Mouse (Mus musculus): Measurements from ENCODE around the gene Pigu. TPM values are rescaled to one million over a fixed set of nuclear protein-coding genes. Genes with fewer than 3 reads are reported as not detected.
A peak's percentile ranks its signal among the peaks of the same experiment; 100 is the strongest.

Pigu gene
- polyA plus RNA-seq, 1 experiment from 2014 or later, result 15.3 TPM

GRCm38 (mm10) chr2:155287456-155288250 lies 69.6 kb downstream of the Pigu start:
- Histone ChIP-seq H3K4me3 (ENCODE audit: low read depth, low read length) (no peak overlapping the region), H3K9ac (replicated peaks) (no peak overlapping the region), H3K4me1 (ENCODE audit: insufficient read depth) (no peaks in the 10 kb centered on the region), H3K27ac (ENCODE audit: low read depth) (no peak overlapping the region), H3K27me3 (ENCODE audit: insufficient read depth, low read length) (no peaks in the 10 kb centered on the region), H3K9me3 (ENCODE audit: low read length) (no peaks in the 10 kb centered on the region), H3K4me2 (ENCODE audit: low read depth, low read length) (no peak overlapping the region), H3K36me3 (replicated peaks; ENCODE audit: insufficient read depth, low read length) (peaks cover 26% of the 10 kb centered on the region)
- TF ChIP-seq EP300 (IDR thresholded peaks at IDR 0.05; ENCODE audit: low read depth) (no peak), CTCF (IDR thresholded peaks at IDR 0.05; ENCODE audit: low read depth) (no peak)
- peak; percentile 40; the same call in 1 of the 2 replicates for ATAC-seq
- DNase-seq, result no peak
- 76% methylated on average over 4 of the region's 4 CpGs for WGBS (ENCODE audit: insufficient replicate concordance)

GRCm38 (mm10) chr2:155285744-155286143 lies 71.5 kb downstream of the Pigu start:
- H3K36me3 ChIP-seq (replicated peaks; ENCODE audit: insufficient read depth, low read length), result peaks cover 18% of the 10 kb centered on the region
- no peak overlapping the region for H3K4me3 ChIP-seq (ENCODE audit: low read depth, low read length)
- DNase-seq (no peak), ATAC-seq (no peak)
- H3K4me2 ChIP-seq (ENCODE audit: low read depth, low read length), result no peak overlapping the region
- H3K9me3 ChIP-seq (ENCODE audit: low read length), result no peaks in the 10 kb centered on the region
- TF ChIP-seq EP300 (IDR thresholded peaks at IDR 0.05; ENCODE audit: low read depth) (no peak), CTCF (IDR thresholded peaks at IDR 0.05; ENCODE audit: low read depth) (no peak)
- WGBS (ENCODE audit: insufficient replicate concordance), result 80% methylated on average over 6 of the region's 6 CpGs
- no peaks in the 10 kb centered on the region for H3K4me1 ChIP-seq (ENCODE audit: insufficient read depth)
- H3K9ac ChIP-seq (replicated peaks), result no peak overlapping the region
- H3K27ac ChIP-seq (ENCODE audit: low read depth), result no peak overlapping the region
- H3K27me3 ChIP-seq (ENCODE audit: insufficient read depth, low read length), result no peaks in the 10 kb centered on the region

- 71% methylated on average over 7 of the region's 7 CpGs for WGBS (ENCODE audit: insufficient replicate concordance)
Observed at GRCm38 (mm10) chr2:155284647-155285046, 72.6 kb downstream of the Pigu start.

GRCm38 (mm10) chr2:155283793-155284192 lies 73.4 kb downstream of the Pigu start:
- no peak for DNase-seq
- WGBS (ENCODE audit: insufficient replicate concordance), result 81% methylated on average over 4 of the region's 4 CpGs
- no peaks in the 10 kb centered on the region for H3K4me1 ChIP-seq (ENCODE audit: insufficient read depth)

More at GRCm38 (mm10) chr2:155284647-155285046, 72.6 kb downstream of the Pigu start:
- H3K36me3 ChIP-seq (replicated peaks; ENCODE audit: insufficient read depth, low read length), result peaks cover 9% of the 10 kb centered on the region
- TF ChIP-seq CTCF (IDR thresholded peaks at IDR 0.05; ENCODE audit: low read depth), result no peak
- no peak for TF ChIP-seq EP300 (IDR thresholded peaks at IDR 0.05; ENCODE audit: low read depth)
- no peak overlapping the region for H3K9ac ChIP-seq (replicated peaks)
- H3K4me3 ChIP-seq (ENCODE audit: low read depth, low read length), result no peak overlapping the region
- H3K4me2 ChIP-seq (ENCODE audit: low read depth, low read length), result no peak overlapping the region
- H3K27me3 ChIP-seq (ENCODE audit: insufficient read depth, low read length), result no peaks in the 10 kb centered on the region
- H3K9me3 ChIP-seq (ENCODE audit: low read length), result no peaks in the 10 kb centered on the region
- DNase-seq (no peak), ATAC-seq (no peak)
- H3K4me1 ChIP-seq (ENCODE audit: insufficient read depth), result no peaks in the 10 kb centered on the region
- no peak overlapping the region for H3K27ac ChIP-seq (ENCODE audit: low read depth)

GRCm38 (mm10) chr2:155280116-155280515 lies 77.1 kb downstream of the Pigu start:
- TF ChIP-seq CTCF (IDR thresholded peaks at IDR 0.05; ENCODE audit: low read depth) (no peak), EP300 (IDR thresholded peaks at IDR 0.05; ENCODE audit: low read depth) (no peak)
- Histone ChIP-seq H3K9me3 (ENCODE audit: low read length) (no peaks in the 10 kb centered on the region), H3K27me3 (ENCODE audit: insufficient read depth, low read length) (no peaks in the 10 kb centered on the region), H3K4me2 (ENCODE audit: low read depth, low read length) (no peak overlapping the region), H3K36me3 (replicated peaks; ENCODE audit: insufficient read depth, low read length) (peaks cover 7% of the 10 kb centered on the region; the same call in 1 of the 2 replicates), H3K27ac (ENCODE audit: low read depth) (no peak overlapping the region), H3K4me3 (ENCODE audit: low read depth, low read length) (no peak overlapping the region), H3K4me1 (ENCODE audit: insufficient read depth) (peaks cover 7% of the 10 kb centered on the region), H3K9ac (replicated peaks) (no peak overlapping the region)
- ATAC-seq, result no peak
- DNase-seq, result no peak
- WGBS (ENCODE audit: insufficient replicate concordance), result 70% methylated on average over 2 of the region's 2 CpGs

More at GRCm38 (mm10) chr2:155283793-155284192, 73.4 kb downstream of the Pigu start:
- ATAC-seq, result no peak
- H3K9ac ChIP-seq (replicated peaks), result no peak overlapping the region
- no peaks in the 10 kb centered on the region for H3K27me3 ChIP-seq (ENCODE audit: insufficient read depth, low read length)
- peaks cover 7% of the 10 kb centered on the region; the same call in 1 of the 2 replicates for H3K36me3 ChIP-seq (replicated peaks; ENCODE audit: insufficient read depth, low read length)
- no peak overlapping the region for H3K4me3 ChIP-seq (ENCODE audit: low read depth, low read length)
- H3K27ac ChIP-seq (ENCODE audit: low read depth), result no peak overlapping the region
- H3K9me3 ChIP-seq (ENCODE audit: low read length), result no peaks in the 10 kb centered on the region
- TF ChIP-seq CTCF (IDR thresholded peaks at IDR 0.05; ENCODE audit: low read depth), result no peak
- TF ChIP-seq EP300 (IDR thresholded peaks at IDR 0.05; ENCODE audit: low read depth), result no peak
- no peak overlapping the region for H3K4me2 ChIP-seq (ENCODE audit: low read depth, low read length)

- TF ChIP-seq CTCF (IDR thresholded peaks at IDR 0.05; ENCODE audit: low read depth) (no peak), EP300 (IDR thresholded peaks at IDR 0.05; ENCODE audit: low read depth) (no peak)
- H3K36me3 ChIP-seq (replicated peaks; ENCODE audit: insufficient read depth, low read length), result 0 out of 2 replicates have a peak, but pooled peaks cover 4% of the 10 kb centered on the region
- no peak overlapping the region for H3K4me3 ChIP-seq (ENCODE audit: low read depth, low read length)
- H3K27ac ChIP-seq (ENCODE audit: low read depth), result no peak overlapping the region
- H3K9me3 ChIP-seq (ENCODE audit: low read length), result no peaks in the 10 kb centered on the region
- ATAC-seq, result no peak
- DNase-seq, result no peak
- no peak overlapping the region for H3K9ac ChIP-seq (replicated peaks)
- H3K4me2 ChIP-seq (ENCODE audit: low read depth, low read length), result no peak overlapping the region
- H3K27me3 ChIP-seq (ENCODE audit: insufficient read depth, low read length), result no peaks in the 10 kb centered on the region
- 75% methylated on average over 4 of the region's 4 CpGs for WGBS (ENCODE audit: insufficient replicate concordance)
- H3K4me1 ChIP-seq (ENCODE audit: insufficient read depth), result peaks cover 7% of the 10 kb centered on the region
Observed at GRCm38 (mm10) chr2:155279163-155279562, 78.1 kb downstream of the Pigu start.

All from liver, postnatal 0 days (tissue).